ENCODE assay signal across 8 mouse cellular contexts in genomic region chr8:79638707-79639549, GRCm38 (mm10). TPM values are rescaled to one million over a fixed set of nuclear protein-coding genes. Genes with fewer than 3 reads are reported as not detected.
DNase-seq lines count a peak whose midpoint lies in the region; ATAC-seq lines count a peak whose summit lies in the region.

No protein-coding gene starts in this region.

- H3K27me3 ChIP-seq in forebrain, embryonic 14.5 days (replicated peaks; ENCODE audit: control insufficient read depth, insufficient read depth, low read length), result no peaks in the 10 kb centered on the region
- no peaks in the 10 kb centered on the region for H3K27me3 ChIP-seq in neural tube, embryonic 15.5 days (replicated peaks)

- DNase-seq in ES-CJ7 (ENCODE audit: low read depth, low spot score), result peak; percentile 100
- DNase-seq in cerebellum, adult 11 months, result peak; percentile 98
- DNase-seq in forebrain, embryonic 14.5 days (ENCODE audit: low spot score), result peak; percentile 99
- DNase-seq in heart, postnatal 14 days, result peak; percentile 97
- DNase-seq in layer of hippocampus, adult 11-12 months (ENCODE audit: low spot score), result peak; percentile 98
- peak; percentile 99 for DNase-seq in lung, adult 18-20 months
- peak; percentile 100 for DNase-seq in testis, postnatal 14 days (ENCODE audit: low spot score)

- H3K4me3 ChIP-seq in forebrain, embryonic 14.5 days (ENCODE audit: low read depth, low read length), result peak overlapping the region; percentile 97
- H3K4me3 ChIP-seq in neural tube, embryonic 15.5 days (replicated peaks), result peak overlapping the region; percentile 61

- intact Hi-C loops in heart, postnatal 14 days (cut with DNase I), result loop anchor here (2.0 to 5.0 kb wide), 4 partner anchors 18 to 344 kb away; partner anchors contain the start of genes Abce1, Anapc10 and Mmaa

- WGBS in forebrain, embryonic 14.5 days, result under 1% methylated on average over 74 of the region's 77 CpGs
- WGBS in neural tube, embryonic 15.5 days, result under 1% methylated on average over 77 of the region's 77 CpGs

- H3K4me1 ChIP-seq in forebrain, embryonic 14.5 days (ENCODE audit: control insufficient read depth, insufficient read depth, low read length), result peaks cover 27% of the 10 kb centered on the region
- peaks cover 34% of the 10 kb centered on the region for H3K4me1 ChIP-seq in neural tube, embryonic 15.5 days

- H3K27ac ChIP-seq in forebrain, embryonic 14.5 days (ENCODE audit: low read depth, low read length), result peak overlapping the region; percentile 97
- H3K27ac ChIP-seq in neural tube, embryonic 15.5 days (replicated peaks), result peak overlapping the region; percentile 95

- H3K4me2 ChIP-seq in forebrain, embryonic 14.5 days (ENCODE audit: low read length), result peak overlapping the region; percentile 83
- H3K4me2 ChIP-seq in neural tube, embryonic 15.5 days, result peak overlapping the region; percentile 67

- H3K9ac ChIP-seq in forebrain, embryonic 14.5 days (ENCODE audit: low read length), result peak overlapping the region; percentile 89
- H3K9ac ChIP-seq in neural tube, embryonic 15.5 days (replicated peaks), result peak overlapping the region; percentile 80

- H3K36me3 ChIP-seq in forebrain, embryonic 14.5 days (ENCODE audit: control insufficient read depth, insufficient read depth, low read length), result peaks cover 2% of the 10 kb centered on the region
- H3K36me3 ChIP-seq in neural tube, embryonic 15.5 days, result no peaks in the 10 kb centered on the region

- H3K9me3 ChIP-seq in forebrain, embryonic 14.5 days (replicated peaks; ENCODE audit: control insufficient read depth, low read length), result no peaks in the 10 kb centered on the region
- no peaks in the 10 kb centered on the region for H3K9me3 ChIP-seq in neural tube, embryonic 15.5 days (replicated peaks)

- peak; percentile 99 for ATAC-seq in forebrain, embryonic 14.5 days
- ATAC-seq in neural tube, embryonic 15.5 days (ENCODE audit: low FRiP score), result peak; percentile 99

RNA-seq across cellular contexts. Expression of gene Otud4, which starts 0.5 kb away (rescaled TPM):
- 16.2 and 16.8 TPM in 2 replicates for polyA plus RNA-seq in forebrain, embryonic 14.5 days (2014; fragmentation: Nextera tagmentation; extraction: Ambion mirVana)
- 10 to 100 TPM; 45.5 to 45.7 TPM for total RNA-seq in heart, postnatal 14 days (2021)
- polyA plus RNA-seq in neural tube, embryonic 15.5 days (2015; fragmentation: Nextera tagmentation; extraction: Ambion mirVana), result 9.3 and 10.3 TPM in 2 replicates

Comparison
In these comparisons a context has a peak if more than half of its experiments do, and no peak if none do; other contexts are left out.
1. Peak in every context shown above with its lines: DNase-seq, ATAC-seq, H3K4me3 ChIP-seq and H3K27ac ChIP-seq.